Mouse (Mus musculus) liver, embryonic 11.5 days (tissue): ENCODE data around the gene Lyrm9. TPM values are rescaled to one million over a fixed set of nuclear protein-coding genes. Genes with fewer than 3 reads are reported as not detected.
A peak's percentile ranks its signal among the peaks of the same experiment; 100 is the strongest.

ENCODE experiments used
- ATAC-seq: fragments of 200-750 bp; cut with Nextera tagmentation; replicated peaks from 2 replicates; pipeline ENCODE4 v1.8.0; 2017; ENCODE audit warnings: moderate number of reproducible peaks, mild to moderate bottlenecking, moderate TSS enrichment, moderate library complexity; ENCODE audit not compliant: low FRiP score
- DNase-seq: peaks from one replicate; pipeline ENCODE4 v3.0.0-alpha.2; 2017; ENCODE audit warnings: low spot score
- H3K27ac ChIP-seq: fragments of 300-500 bp; sonication (generic); 2 replicates; pipeline ENCODE4 v1.5.1; 2014; ENCODE audit warnings: mild to moderate bottlenecking, low read depth, low read length, control low read depth
- H3K27me3 ChIP-seq: fragments of 300-500 bp; sonication (generic); replicated peaks from 2 replicates; pipeline ENCODE4 v1.6.1; 2014; ENCODE audit warnings: low read length, mixed read lengths; ENCODE audit not compliant: control insufficient read depth, insufficient read depth
- H3K36me3 ChIP-seq: fragments of 300-500 bp; sonication (generic); 2 replicates; pipeline ENCODE4 v1.6.1; 2014; ENCODE audit warnings: mild to moderate bottlenecking, low read length, moderate library complexity, mixed read lengths; ENCODE audit not compliant: control insufficient read depth, insufficient read depth
- H3K4me1 ChIP-seq: fragments of 300-500 bp; sonication (generic); replicated peaks from 2 replicates; pipeline ENCODE4 v1.6.1; 2014; ENCODE audit warnings: low read length, mixed read lengths; ENCODE audit not compliant: control insufficient read depth, insufficient read depth
- H3K4me2 ChIP-seq: fragments of 300-500 bp; sonication (generic); 2 replicates; pipeline ENCODE4 v1.6.1; 2014; ENCODE audit warnings: mild to moderate bottlenecking, control low read depth, moderate library complexity
- H3K4me3 ChIP-seq: fragments of 300-500 bp; sonication (generic); 2 replicates; pipeline ENCODE4 v1.5.1; 2014; ENCODE audit warnings: low read depth, low read length, control low read depth
- H3K9ac ChIP-seq: fragments of 300-500 bp; sonication (generic); 2 replicates; pipeline ENCODE4 v1.6.1; 2014; ENCODE audit warnings: low read depth, low read length, control low read depth
- H3K9me3 ChIP-seq: fragments of 300-500 bp; sonication (generic); 2 replicates; pipeline ENCODE4 v1.6.1; 2016; ENCODE audit warnings: low read length, inconsistent platforms, mixed read lengths; ENCODE audit not compliant: control insufficient read depth
- WGBS: fragments of 180-500 bp; shearing (Covaris S2); extraction: QIAGEN DNeasy Blood & Tissue Kit; methylation state at CpG from one replicate; pipeline ENCODE4 v1.1.7; 2014; 5-methylcytosine and 5-hydroxymethylcytosine counted together
- polyA plus RNA-seq: library from polyadenylated mRNA; unstranded; fragments of >200 nt; fragmentation: Nextera tagmentation; extraction: Ambion mirVana; gene quantifications from 2 replicates; pipeline ENCODE4 v1.2.1, GENCODE M21; 2014

Lyrm9 gene
- polyA plus RNA-seq, 1 experiment from 2014 or later, result 28.7 TPM

- no peak for DNase-seq
- Histone ChIP-seq H3K4me2 (no peak overlapping the region), H3K4me1 (peaks cover 7% of the 10 kb centered on the region), H3K27me3 (no peaks in the 10 kb centered on the region), H3K9me3 (no peaks in the 10 kb centered on the region), H3K27ac (no peak overlapping the region), H3K4me3 (no peak overlapping the region), H3K9ac (no peak overlapping the region), H3K36me3 (no peaks in the 10 kb centered on the region)
- WGBS, result 51% methylated on average over 13 of the region's 13 CpGs
- ATAC-seq, result no peak
These were observed 3.4 kb upstream of the Lyrm9 start for GRCm38 (mm10) chr11:78822792-78823498.

GRCm38 (mm10) chr11:78827546-78827945, 1.2 kb downstream of the Lyrm9 start:
- H3K9ac ChIP-seq, result no peak overlapping the region
- H3K9me3 ChIP-seq, result no peaks in the 10 kb centered on the region
- 47% methylated on average over 7 of the region's 7 CpGs for WGBS
- H3K4me2 ChIP-seq, result peak overlapping the region; percentile 75
- H3K27me3 ChIP-seq, result no peaks in the 10 kb centered on the region
- DNase-seq (no peak), ATAC-seq (no peak)
- H3K4me1 ChIP-seq, result peaks cover 34% of the 10 kb centered on the region
- peak overlapping the region; percentile 80 for H3K4me3 ChIP-seq
- no peaks in the 10 kb centered on the region for H3K36me3 ChIP-seq
- H3K27ac ChIP-seq, result 0 out of 2 replicates have a peak overlapping the region, but pooled peaks have one; percentile 5

DNA sequence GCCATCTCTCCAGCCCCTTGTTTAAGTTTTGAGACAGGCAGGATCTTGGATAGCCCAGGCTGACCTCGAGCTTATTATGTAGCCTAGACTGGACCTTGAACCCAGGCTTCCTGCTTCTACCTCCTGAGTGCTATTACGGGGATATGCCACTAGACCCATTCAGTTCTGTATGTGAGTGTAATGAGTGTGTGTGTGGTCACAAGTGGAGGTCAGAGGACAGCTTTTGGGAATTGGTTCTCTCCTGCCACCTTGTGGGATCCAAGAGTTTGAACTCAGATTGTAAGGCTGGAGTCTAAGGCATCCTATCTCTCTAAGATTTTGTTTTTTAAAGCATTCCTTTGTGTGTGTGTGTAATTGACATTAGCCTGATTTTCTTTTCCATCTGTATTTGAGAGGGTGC, 2.0 kb downstream of the Lyrm9 start:
- Histone ChIP-seq H3K4me1 (peaks cover 41% of the 10 kb centered on the region), H3K36me3 (no peaks in the 10 kb centered on the region), H3K9ac (no peak overlapping the region), H3K4me3 (no peak overlapping the region), H3K27me3 (no peaks in the 10 kb centered on the region), H3K9me3 (no peaks in the 10 kb centered on the region), H3K4me2 (no peak overlapping the region), H3K27ac (no peak overlapping the region)
- 50% methylated on average over 2 of the region's 2 CpGs for WGBS
- no peak for DNase-seq
- ATAC-seq, result no peak

DNA sequence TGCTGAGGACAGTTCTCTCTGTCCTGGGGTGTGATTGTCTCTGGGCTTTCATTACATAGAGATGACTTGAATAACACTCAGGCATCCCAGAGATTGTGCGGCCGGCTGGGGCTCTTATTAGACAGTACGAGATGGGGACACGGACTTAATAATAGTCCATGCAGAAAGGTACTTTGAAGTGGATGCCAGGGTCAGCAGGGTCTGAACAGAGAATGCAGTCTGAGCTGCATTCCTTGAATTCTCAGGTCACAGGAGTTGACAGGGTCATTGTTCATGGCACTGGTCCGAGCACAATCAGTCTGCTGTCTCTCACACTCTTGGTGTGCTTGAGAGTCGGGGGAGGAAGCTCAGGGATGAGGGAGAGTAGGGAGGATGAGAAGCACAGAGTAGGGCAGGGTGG, 3.0 kb downstream of the Lyrm9 start:
- DNase-seq (no peak), ATAC-seq (no peak)
- H3K4me1 ChIP-seq, result peaks cover 51% of the 10 kb centered on the region
- no peak overlapping the region for H3K4me3 ChIP-seq
- no peak overlapping the region for H3K4me2 ChIP-seq
- no peaks in the 10 kb centered on the region for H3K36me3 ChIP-seq
- no peaks in the 10 kb centered on the region for H3K27me3 ChIP-seq
- no peak overlapping the region for H3K9ac ChIP-seq
- no peak overlapping the region for H3K27ac ChIP-seq
- WGBS, result 47% methylated on average over 6 of the region's 6 CpGs
- H3K9me3 ChIP-seq, result no peaks in the 10 kb centered on the region

- ATAC-seq, result no peak
- H3K9me3 ChIP-seq, result no peaks in the 10 kb centered on the region
- peaks cover 53% of the 10 kb centered on the region for H3K4me1 ChIP-seq
- no peak overlapping the region for H3K27ac ChIP-seq
- H3K4me3 ChIP-seq, result no peak overlapping the region
- 28% methylated on average over 8 of the region's 8 CpGs for WGBS
- no peak overlapping the region for H3K9ac ChIP-seq
- no peaks in the 10 kb centered on the region for H3K27me3 ChIP-seq
- no peak for DNase-seq
- no peaks in the 10 kb centered on the region for H3K36me3 ChIP-seq
- H3K4me2 ChIP-seq, result no peak overlapping the region; the same call in 1 of the 2 replicates
These were observed 3.8 kb downstream of the Lyrm9 start for GRCm38 (mm10) chr11:78830180-78830579.

DNA sequence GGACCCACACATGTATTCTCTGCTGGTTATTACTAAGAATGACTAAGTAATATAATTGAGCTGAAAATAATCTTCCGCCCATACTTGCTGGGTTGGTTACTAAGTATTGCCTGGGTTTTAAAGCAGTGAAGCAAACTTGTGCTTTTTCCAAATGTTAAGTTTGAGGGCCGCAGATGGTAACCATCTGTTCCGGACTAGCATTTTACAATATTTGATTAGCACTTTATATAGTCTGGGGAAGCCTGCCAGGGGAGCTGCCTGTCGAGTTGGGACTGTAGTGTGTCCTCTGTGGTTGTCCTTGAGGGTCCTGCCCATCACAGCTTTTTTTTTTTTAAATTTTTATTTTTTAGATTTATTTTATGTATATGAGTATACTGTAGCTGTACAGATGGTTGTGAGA, 5.3 kb downstream of the Lyrm9 start:
- ATAC-seq (no peak), DNase-seq (no peak)
- Histone ChIP-seq H3K9ac (no peak overlapping the region), H3K27me3 (no peaks in the 10 kb centered on the region), H3K4me1 (peaks cover 53% of the 10 kb centered on the region), H3K4me2 (peak overlapping the region; percentile 52), H3K27ac (peak overlapping the region; percentile 97), H3K4me3 (no peak overlapping the region), H3K9me3 (no peaks in the 10 kb centered on the region), H3K36me3 (no peaks in the 10 kb centered on the region)
- WGBS, result 84% methylated on average over 4 of the region's 4 CpGs

GRCm38 (mm10) chr11:78832117-78832726, 5.8 kb downstream of the Lyrm9 start:
- peak overlapping the region; percentile 52 for H3K4me2 ChIP-seq
- H3K4me3 ChIP-seq, result 0 out of 2 replicates have a peak overlapping the region, but pooled peaks have one; percentile 7
- H3K9me3 ChIP-seq, result no peaks in the 10 kb centered on the region
- peaks cover 53% of the 10 kb centered on the region for H3K4me1 ChIP-seq
- peak; percentile 54 for ATAC-seq
- WGBS, result 60% methylated on average over 10 of the region's 10 CpGs
- no peaks in the 10 kb centered on the region for H3K27me3 ChIP-seq
- no peaks in the 10 kb centered on the region for H3K36me3 ChIP-seq
- peak overlapping the region; percentile 97 for H3K27ac ChIP-seq
- peak overlapping the region; percentile 39 for H3K9ac ChIP-seq
- no peak for DNase-seq

GRCm38 (mm10) chr11:78832816-78833314, 6.5 kb downstream of the Lyrm9 start:
- DNase-seq, result peak; percentile 72
- peak overlapping the region; percentile 52 for H3K4me2 ChIP-seq

More at GRCm38 (mm10) chr11:78832816-78833314, 6.5 kb downstream of the Lyrm9 start:
- Histone ChIP-seq H3K27ac (peak overlapping the region; percentile 97), H3K9ac (peak overlapping the region; percentile 39), H3K4me3 (no peak overlapping the region), H3K27me3 (no peaks in the 10 kb centered on the region), H3K4me1 (peaks cover 49% of the 10 kb centered on the region), H3K36me3 (no peaks in the 10 kb centered on the region), H3K9me3 (no peaks in the 10 kb centered on the region)
- peak; percentile 94 for ATAC-seq
- 13% methylated on average over 13 of the region's 13 CpGs for WGBS
